Mouse (Mus musculus) hindlimb bud, embryonic 11.5 days (tissue): Measurements from ENCODE around the gene Cuedc1.

ENCODE experiments used
- DNase-seq: peaks from one replicate; pipeline ENCODE4 v3.0.0-alpha.2; 2012; ENCODE audit warnings: low read depth, low spot score; ENCODE audit errors: extremely low spot score

Gene Cuedc1

DNA sequence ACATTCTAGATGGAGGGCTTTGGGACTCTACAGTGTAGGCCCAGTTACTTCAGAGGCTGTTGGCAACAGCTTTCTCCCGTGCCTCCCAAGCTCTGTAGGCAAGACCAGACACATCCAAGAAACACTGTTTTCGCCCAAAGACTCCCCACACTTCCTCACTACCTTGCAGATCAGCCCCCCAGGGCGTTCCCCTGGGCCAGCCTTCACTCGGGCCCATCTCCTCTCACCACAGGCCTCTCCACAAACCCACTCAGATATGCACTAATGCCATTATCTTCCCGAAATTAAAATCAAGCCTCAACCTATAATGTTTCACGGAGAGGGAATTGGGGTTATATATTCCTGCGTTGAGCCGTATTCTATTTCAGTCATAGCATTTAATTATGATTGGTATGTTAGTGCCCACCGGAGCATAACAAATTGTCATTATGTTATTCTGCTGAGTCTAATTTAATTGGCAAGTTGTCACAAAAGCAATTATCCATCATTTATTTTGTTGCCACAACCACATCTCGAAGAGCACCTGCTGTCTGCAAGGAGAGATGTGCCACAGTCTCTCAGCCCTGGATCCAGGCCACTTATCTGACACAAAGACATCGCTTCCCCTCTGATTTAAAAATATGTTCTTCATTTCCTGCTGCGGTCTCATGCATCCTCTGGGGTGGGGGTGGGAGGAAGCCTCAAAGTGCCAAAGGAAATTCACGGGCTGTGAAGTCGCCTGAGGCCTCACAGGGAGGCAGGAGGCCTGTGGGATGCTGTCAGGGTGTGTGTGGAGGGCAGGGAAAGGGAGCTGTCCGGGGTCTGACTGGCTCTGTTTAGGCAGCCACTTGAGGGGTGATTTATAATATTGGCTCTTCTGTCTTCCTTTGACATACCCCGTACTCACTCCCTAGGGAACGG lies 135.9 kb downstream of the Cuedc1 start:
- DNase-seq = no peak

DNA sequence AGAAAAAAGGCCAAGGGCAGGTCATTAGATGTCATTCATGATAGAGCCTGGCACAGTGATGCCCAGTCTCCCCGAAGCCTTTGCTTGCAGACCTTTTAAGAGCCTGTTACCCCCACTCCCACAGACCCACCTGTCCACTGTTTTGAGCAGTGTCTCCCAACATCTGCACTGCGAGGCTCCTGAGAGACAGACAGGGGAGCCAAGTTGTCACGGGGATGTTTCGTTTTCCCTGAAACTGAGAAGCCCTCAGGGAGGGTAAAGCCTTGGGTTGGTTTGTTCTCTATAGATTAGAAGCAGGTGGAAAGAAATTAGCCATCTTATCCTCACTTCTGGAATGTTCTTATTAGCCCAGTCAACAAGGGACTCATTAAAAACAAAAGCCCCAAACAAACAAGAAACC lies 136.9 kb downstream of the Cuedc1 start:
- no peak for DNase-seq

DNA sequence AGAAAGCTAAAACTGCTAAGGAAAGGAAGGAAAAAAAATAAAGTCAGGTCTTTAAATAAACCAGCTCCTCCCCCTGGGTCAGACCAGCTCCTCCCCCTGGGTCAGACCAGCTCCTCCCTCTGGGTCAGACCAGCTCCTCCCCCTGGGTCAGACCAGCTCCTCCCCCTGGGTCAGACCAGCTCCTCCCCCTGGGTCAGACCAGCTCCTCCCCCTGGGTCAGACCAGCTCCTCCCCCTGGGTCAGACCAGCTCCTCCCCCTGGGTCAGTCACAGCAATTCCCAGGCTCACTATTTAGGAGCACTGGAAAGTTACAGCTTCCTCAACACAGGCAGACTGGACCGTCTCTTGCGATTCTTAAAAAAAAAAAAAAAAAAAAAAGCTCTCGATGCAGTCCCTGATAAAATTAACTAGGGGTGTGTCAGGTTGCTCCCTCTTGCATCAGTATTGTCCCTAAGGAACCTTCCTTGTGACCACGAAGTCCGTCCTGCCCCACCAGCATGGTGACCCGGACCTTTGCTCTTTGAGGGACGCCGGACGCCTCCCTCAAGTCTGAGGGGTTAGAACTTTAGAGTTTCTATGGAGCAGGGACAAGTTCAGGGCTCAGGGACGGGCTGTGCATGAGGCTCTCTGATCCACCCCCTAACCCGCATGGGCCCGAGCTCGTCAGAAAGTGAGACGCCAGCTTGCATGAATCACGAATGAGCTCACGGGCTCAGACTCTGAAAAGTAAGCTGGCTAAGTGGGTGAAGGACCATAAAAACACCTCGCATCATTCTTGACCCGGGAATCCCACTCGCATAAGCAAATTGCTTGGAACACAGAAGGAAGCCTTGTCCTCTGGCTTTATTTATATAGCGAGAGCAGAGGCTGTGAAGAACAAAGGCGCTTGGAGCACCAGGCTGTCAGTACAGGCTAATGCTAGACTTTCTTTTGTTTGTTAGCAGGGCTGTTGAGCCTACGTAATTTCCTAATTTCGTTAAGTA lies 137.7 kb downstream of the Cuedc1 start:
- DNase-seq = no peak

DNA sequence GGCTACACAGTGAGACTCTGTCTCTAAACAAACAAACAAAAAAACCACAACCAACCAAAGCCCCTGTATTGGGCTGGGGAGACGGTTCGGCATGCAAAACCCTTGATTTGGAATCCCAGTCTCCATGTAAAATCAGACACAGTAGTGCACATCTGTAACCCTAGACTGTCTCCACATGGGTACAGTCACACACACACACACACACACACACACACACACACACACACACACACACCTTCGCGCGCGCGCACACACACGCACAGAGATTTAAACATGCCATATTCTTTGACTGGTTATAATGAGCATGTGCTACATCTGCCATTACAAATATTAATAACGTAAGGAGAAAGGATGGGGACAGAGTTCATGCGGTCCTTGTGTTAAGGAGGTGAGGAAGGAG lies 142.4 kb downstream of the Cuedc1 start:
- no peak for DNase-seq

DNA sequence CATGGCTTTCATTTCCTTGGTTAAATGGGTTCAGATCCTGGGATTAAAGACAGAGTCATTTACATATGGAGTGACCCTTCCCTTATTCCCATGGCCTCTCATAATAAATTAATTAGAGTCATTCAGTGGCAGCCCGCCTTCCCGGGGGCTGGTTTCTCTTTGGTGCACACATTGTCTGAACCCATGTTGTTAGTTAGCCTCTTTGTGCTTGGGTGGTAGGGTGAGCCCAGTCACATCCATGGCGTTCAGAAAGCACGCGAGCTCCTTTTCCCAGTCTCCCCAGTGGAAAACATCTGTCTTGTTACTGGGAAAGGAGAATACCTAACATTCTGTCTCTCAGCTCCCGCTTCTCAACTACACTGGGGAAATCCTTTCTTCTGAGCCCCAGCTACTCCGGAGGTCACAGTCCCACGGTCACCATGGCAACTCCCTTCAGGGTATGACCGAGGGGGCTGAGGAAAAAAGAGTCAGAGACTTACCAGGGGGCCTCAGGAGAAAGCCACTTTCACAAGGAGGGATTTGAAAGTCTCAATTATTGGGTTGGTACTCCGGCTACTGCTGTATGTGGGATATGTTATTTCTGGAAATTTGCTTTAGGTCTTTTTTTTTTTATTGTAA lies 143.0 kb downstream of the Cuedc1 start:
- DNase-seq = no peak

DNA sequence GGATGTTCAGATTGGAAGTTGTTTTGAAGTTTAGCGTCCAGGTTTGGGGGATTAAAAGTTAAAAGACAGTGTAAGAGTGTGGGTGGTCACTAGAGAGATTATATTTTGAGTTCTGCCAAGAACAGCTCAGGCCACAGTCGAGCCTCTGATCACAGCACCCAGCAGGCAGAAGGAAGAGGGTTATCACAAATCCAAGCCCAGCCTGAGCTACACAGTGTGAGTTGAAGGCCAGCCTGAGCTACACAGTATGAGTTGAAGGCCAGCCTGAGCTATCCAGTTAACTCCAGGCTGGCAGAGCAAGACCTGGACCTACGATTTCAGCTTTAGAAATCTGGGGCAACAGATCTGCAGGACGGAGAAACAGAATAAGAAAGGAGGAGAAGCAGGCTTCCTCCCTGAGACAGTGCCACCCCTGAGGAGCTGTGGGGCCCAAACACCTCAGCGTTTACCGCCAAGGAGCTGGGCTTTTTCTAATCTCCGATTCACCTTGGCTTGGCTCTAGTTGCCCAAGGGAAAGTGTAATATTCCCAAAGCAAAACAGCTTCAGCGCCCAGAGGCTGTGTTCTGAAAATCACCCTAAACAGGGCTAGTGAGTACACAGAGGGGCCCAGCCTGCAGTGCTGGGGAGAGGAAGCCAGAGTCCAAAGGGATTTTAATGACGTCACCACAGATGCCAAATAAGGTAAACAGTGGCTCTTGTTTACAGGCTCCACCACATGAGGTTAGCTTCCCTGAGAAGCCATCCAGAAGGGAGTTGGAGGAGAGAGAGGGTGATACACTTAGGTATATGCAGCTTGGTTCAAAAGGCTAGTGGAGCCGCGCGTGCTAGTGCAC lies 143.8 kb downstream of the Cuedc1 start:
- DNase-seq = no peak
